Mouse (Mus musculus) liver, adult 2 months (tissue): ENCODE data around the gene Cacna2d3. TPM values are rescaled to one million over a fixed set of nuclear protein-coding genes. Genes with fewer than 3 reads are reported as not detected.

Experiments used
- DNase-seq: peaks from one replicate; pipeline ENCODE4 v3.0.0-alpha.2; 2011; ENCODE audit warnings: low read depth, low spot score; ENCODE audit errors: extremely low read depth
- H3K27ac ChIP-seq: fragments of 200-500 bp; replicated peaks from 2 replicates; pipeline ENCODE4 v1.5.1; 2012; ENCODE audit warnings: low read depth, mild to moderate bottlenecking, control low read depth, inconsistent platforms, low read length; ENCODE audit not compliant: insufficient read depth
- H3K27me3 ChIP-seq: fragments of 200-500 bp; 2 replicates; pipeline ENCODE4 v1.6.1; 2012; ENCODE audit warnings: mild to moderate bottlenecking, moderate library complexity, low read length, inconsistent platforms; ENCODE audit not compliant: control insufficient read depth, insufficient read depth
- H3K36me3 ChIP-seq: fragments of 200-500 bp; 2 replicates; pipeline ENCODE4 v1.6.1; 2012; ENCODE audit warnings: low read length, inconsistent platforms; ENCODE audit not compliant: control insufficient read depth, insufficient read depth
- H3K4me1 ChIP-seq: fragments of 200-500 bp; 2 replicates; pipeline ENCODE4 v1.6.1; 2011; ENCODE audit warnings: low read length; ENCODE audit not compliant: control insufficient read depth, insufficient read depth
- H3K4me3 ChIP-seq: fragments of 200-500 bp; 2 replicates; pipeline ENCODE4 v1.5.1; 2011; ENCODE audit warnings: low read depth, mild to moderate bottlenecking, control low read depth, low read length, moderate library complexity; ENCODE audit not compliant: insufficient read depth
- H3K79me2 ChIP-seq: fragments of 200-500 bp; 2 replicates; pipeline ENCODE4 v1.6.1; 2012; ENCODE audit warnings: inconsistent platforms, mild to moderate bottlenecking, low read length, moderate library complexity; ENCODE audit not compliant: control insufficient read depth, insufficient read depth
- H3K9ac ChIP-seq: fragments of 200-500 bp; 2 replicates; pipeline ENCODE4 v1.6.1; 2012; ENCODE audit warnings: low read depth, mild to moderate bottlenecking, control low read depth, inconsistent platforms, low read length
- CTCF ChIP-seq: fragments of 200-500 bp; IDR thresholded peaks from 2 replicates; pipeline ENCODE4 v1.5.1; 2011; ENCODE audit warnings: low read depth, low read length, control low read depth
- POLR2A ChIP-seq: fragments of 200-500 bp; IDR thresholded peaks from 2 replicates; pipeline ENCODE4 v1.6.1; 2011; ENCODE audit warnings: low read length, control low read depth; ENCODE audit not compliant: insufficient read depth; ENCODE audit errors: extremely low read depth
- WGBS: fragments of 180-500 bp; shearing (Covaris S2); methylation state at CpG from one replicate; pipeline ENCODE4 v1.1.7; 2018; 5-methylcytosine and 5-hydroxymethylcytosine counted together
- polyA plus RNA-seq: library from polyadenylated mRNA; depleted of rRNA; stranded (reverse); fragments of >200 nt; gene quantifications from 2 replicates; pipeline ENCODE4 v1.2.3, GENCODE M21; 2012
- total RNA-seq: library from RNA; depleted of rRNA; stranded (reverse); fragments of >200 nt; gene quantifications from 2 replicates; pipeline ENCODE4 v1.2.3, GENCODE M21; 2014

Gene Cacna2d3
- total and polyA plus RNA-seq, 2 experiments = not detected

DNA sequence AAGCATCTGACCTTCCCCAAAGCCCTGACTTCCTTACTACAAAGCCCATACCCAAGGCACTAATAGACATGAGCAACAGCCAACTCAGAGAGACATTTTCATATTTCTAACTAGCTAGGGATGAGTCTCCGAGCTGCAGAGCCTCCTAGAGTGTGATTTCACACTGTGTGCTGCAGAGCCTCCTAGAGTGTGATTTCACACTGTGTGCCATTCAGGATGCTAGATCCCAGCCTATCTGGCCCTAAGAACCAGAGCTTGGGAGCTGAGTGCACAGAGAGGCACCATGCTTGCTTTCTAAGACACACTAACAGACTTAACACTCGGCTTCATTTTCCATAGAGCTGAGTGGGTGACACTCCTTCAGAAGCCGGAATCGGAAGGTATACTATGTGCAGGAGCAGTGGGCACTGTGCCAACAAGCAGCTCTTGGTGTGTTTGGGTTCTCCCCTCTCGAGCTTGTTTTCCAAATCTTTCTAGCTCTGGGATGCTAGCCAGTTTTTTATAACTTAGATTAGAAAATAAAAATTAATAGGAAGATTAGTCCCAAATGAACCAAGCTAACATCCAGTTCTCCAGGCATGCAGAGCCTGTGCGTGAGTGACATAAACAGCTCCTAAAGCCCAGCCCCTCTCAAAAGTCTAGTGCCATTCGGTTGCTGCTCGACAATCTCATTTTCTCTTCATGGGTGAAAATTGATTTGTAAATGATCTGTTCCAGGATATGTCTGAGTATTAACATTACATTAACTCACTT lies 316.4 kb downstream of the Cacna2d3 start:
- H3K4me3 ChIP-seq = no peak overlapping the region
- H3K4me1 ChIP-seq = no peaks in the 10 kb centered on the region
- H3K36me3 ChIP-seq = no peaks in the 10 kb centered on the region
- TF ChIP-seq CTCF (no peak), POLR2A (no peak)
- H3K27me3 ChIP-seq = no peaks in the 10 kb centered on the region
- H3K27ac ChIP-seq = no peak overlapping the region
- 70% methylated on average over 8 of the region's 8 CpGs for WGBS
- no peaks in the 10 kb centered on the region for H3K79me2 ChIP-seq
- no peak for DNase-seq
- no peak overlapping the region for H3K9ac ChIP-seq

DNA sequence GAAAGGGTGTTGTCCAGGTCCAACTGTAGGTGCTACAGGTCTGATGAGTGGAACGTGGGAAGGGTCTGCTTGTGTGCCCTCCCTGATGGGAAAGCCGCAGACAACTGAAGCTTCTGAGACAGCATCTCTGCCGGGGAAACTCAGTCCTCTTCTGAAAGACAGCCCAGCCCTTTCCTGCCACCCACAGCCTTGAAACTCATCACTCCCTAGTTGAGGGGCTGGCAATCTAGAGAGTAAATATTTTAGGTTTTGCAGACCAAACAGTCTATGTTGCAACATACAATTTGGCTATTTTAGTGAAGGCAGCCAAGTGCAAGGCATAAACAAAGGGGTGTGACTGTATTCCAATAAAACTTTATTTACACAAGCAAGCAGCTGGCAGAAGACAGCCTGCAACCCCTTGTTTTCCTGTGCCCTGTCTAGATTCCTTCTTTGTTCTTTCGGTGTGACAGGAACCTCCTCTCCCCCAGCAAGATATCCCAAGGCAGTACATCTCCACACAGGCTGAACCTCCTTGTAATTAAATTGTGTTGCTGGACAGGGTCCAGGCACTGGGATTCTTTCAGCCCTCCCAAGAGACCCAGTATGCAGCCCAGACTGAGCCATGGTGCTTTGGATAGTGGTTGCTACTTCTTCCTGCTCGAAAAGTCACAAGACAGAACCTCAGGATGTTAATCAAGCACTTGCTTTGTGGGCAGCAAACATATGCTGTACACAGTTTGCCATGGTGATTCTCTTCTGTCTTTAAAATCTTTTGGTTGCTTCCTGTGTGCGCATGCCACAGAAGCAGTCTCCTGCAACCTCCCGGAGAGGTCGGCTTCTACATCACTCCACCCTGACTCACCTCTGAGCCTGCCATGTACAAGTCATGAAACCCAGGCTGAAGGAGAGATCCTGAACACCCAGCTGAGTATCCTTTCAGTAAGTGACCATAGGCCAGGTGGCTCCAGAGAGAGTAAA lies 317.5 kb downstream of the Cacna2d3 start:
- no peak overlapping the region for H3K9ac ChIP-seq
- no peak overlapping the region for H3K4me3 ChIP-seq
- H3K36me3 ChIP-seq = no peaks in the 10 kb centered on the region
- WGBS = 67% methylated on average over 8 of the region's 8 CpGs
- H3K4me1 ChIP-seq = no peaks in the 10 kb centered on the region
- TF ChIP-seq CTCF (no peak), POLR2A (no peak)
- H3K27ac ChIP-seq = no peak overlapping the region
- no peaks in the 10 kb centered on the region for H3K79me2 ChIP-seq
- no peaks in the 10 kb centered on the region for H3K27me3 ChIP-seq
- DNase-seq = no peak

DNA sequence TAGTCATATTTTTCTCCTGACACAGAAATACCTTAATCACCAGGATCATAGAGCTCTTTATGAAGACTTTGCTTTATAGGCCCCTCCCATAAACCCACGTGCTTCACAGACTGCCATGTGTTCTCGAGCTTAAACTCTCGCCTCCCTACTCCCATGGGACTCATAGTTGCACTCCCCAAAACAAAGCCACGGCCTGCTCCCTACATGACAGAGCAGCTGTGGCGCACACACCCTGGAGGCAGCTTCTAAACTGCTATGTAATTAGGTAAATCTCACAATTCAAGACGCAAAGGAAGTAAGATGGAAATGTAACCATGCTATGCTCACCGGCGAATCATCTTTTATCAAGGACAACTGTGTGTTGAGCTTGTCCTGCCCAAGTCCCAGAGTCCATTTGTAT lies 319.2 kb downstream of the Cacna2d3 start:
- no peaks in the 10 kb centered on the region for H3K27me3 ChIP-seq
- no peak overlapping the region for H3K4me3 ChIP-seq
- H3K27ac ChIP-seq = no peak overlapping the region
- DNase-seq = no peak
- no peak for TF ChIP-seq CTCF
- no peak for TF ChIP-seq POLR2A
- H3K79me2 ChIP-seq = no peaks in the 10 kb centered on the region
- no peaks in the 10 kb centered on the region for H3K4me1 ChIP-seq
- no peak overlapping the region for H3K9ac ChIP-seq
- WGBS = 74% methylated on average over 8 of the region's 8 CpGs
- no peaks in the 10 kb centered on the region for H3K36me3 ChIP-seq

DNA sequence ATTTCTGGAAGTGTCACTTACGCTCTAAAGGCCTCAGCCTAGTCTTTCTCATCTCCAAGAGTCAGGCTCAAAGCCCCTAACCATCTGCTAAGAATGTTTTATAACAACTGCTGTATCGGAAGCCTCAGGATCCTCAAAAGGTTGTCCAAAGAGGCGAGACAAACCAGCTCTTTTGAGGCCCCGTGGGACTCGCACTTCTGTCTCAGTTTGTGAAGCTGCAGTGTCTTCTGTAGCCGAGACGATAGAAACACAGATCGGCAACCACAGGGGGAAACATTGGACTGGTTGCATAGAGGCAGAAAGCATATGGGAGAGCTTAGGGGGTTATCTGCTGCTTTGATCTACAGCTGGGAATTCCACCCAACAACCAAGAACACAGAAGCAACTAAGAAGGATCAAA lies 327.9 kb downstream of the Cacna2d3 start:
- no peak overlapping the region for H3K27ac ChIP-seq
- no peaks in the 10 kb centered on the region for H3K79me2 ChIP-seq
- H3K4me3 ChIP-seq = no peak overlapping the region
- 0 out of 2 replicates have a peak, but pooled peaks cover 2% of the 10 kb centered on the region for H3K27me3 ChIP-seq
- no peak for DNase-seq
- no peaks in the 10 kb centered on the region for H3K36me3 ChIP-seq
- no peak overlapping the region for H3K9ac ChIP-seq
- no peaks in the 10 kb centered on the region for H3K4me1 ChIP-seq
- 91% methylated on average over 8 of the region's 8 CpGs for WGBS
- TF ChIP-seq CTCF = no peak
- TF ChIP-seq POLR2A = no peak

DNA sequence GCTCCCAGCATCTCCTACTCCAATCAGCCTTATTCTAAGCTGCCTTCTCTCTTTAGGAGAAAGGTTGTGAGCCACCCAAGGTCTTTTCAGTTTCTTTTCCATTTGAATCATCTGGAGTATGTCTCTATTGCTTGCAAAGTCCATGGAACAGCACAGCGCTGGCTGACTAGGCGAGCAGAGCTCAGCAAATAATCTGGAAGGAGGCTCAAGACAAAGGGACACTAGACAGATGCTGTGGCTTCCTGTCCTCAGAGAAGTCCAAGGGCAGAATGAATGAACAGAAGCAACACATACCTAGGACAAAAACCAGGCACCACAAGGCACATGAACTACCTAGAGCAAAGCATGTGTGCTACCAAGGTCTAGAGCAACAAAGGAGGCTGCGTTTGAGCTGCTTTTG lies 328.8 kb downstream of the Cacna2d3 start:
- 86% methylated on average over 3 of the region's 3 CpGs for whole genome bisulfite sequencing
- Histone ChIP-seq H3K27ac (no peak overlapping the region), H3K4me3 (no peak overlapping the region), H3K27me3 (0 out of 2 replicates have a peak, but pooled peaks cover 2% of the 10 kb centered on the region), H3K4me1 (no peaks in the 10 kb centered on the region), H3K9ac (no peak overlapping the region), H3K36me3 (no peaks in the 10 kb centered on the region), H3K79me2 (no peaks in the 10 kb centered on the region)
- TF ChIP-seq POLR2A (no peak), CTCF (no peak)
- no peak for DNase-seq

DNA sequence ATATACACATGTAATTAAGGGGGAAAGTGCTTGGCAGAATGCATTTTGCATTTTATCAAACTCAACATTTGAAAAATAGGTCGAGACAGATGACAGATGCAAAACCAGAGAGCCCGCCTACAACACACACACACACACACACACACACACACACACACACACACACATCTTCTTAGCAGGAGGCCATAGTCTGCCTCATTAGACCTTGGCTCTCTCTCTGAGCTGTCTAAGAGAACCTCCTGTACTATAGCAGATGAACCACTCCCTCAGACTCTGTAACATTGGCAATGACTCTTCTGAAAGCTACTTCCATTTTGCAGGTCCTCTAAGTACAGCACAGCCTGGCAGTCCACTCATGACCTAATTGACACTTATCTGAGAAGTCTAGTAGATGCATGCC lies 330.2 kb downstream of the Cacna2d3 start:
- TF ChIP-seq CTCF = no peak
- Histone ChIP-seq H3K4me1 (no peaks in the 10 kb centered on the region), H3K79me2 (no peaks in the 10 kb centered on the region), H3K4me3 (no peak overlapping the region), H3K27ac (no peak overlapping the region), H3K27me3 (0 out of 2 replicates have a peak, but pooled peaks cover 2% of the 10 kb centered on the region), H3K9ac (no peak overlapping the region), H3K36me3 (no peaks in the 10 kb centered on the region)
- DNase-seq = no peak
- WGBS = 70% methylated on average over 2 of the region's 2 CpGs
